Mouse (Mus musculus): ENCODE results near the gene Stn1.
A peak's percentile ranks its signal among the peaks of the same experiment; 100 is the strongest.

The Stn1 gene

GRCm38 (mm10) chr19:47508771-47509281 lies 28.5 kb downstream of the Stn1 start:
- DNase-seq (ENCODE audit: low spot score in 2 of 2) = no peak

GRCm38 (mm10) chr19:47508191-47508590 lies 29.1 kb downstream of the Stn1 start:
- DNase-seq (ENCODE audit: low spot score in 2 of 2) = no peak

- peak; percentile 51 to 64 for DNase-seq (ENCODE audit: low spot score in 2 of 2)
Observed at GRCm38 (mm10) chr19:47507128-47508121, 29.9 kb downstream of the Stn1 start.

GRCm38 (mm10) chr19:47503625-47504024 lies 33.7 kb downstream of the Stn1 start:
- DNase-seq (ENCODE audit: low spot score in 2 of 2) = peak; percentile 26 to 47

GRCm38 (mm10) chr19:47502563-47502962 lies 34.7 kb downstream of the Stn1 start:
- DNase-seq (ENCODE audit: low spot score in 2 of 2) = no peak

GRCm38 (mm10) chr19:47500389-47501011 lies 36.8 kb downstream of the Stn1 start:
- no peak for DNase-seq (ENCODE audit: low spot score in 2 of 2)

GRCm38 (mm10) chr19:47499841-47500240 lies 37.5 kb downstream of the Stn1 start:
- DNase-seq (ENCODE audit: low spot score in 2 of 2) = no peak

GRCm38 (mm10) chr19:47498942-47499341 lies 38.4 kb downstream of the Stn1 start:
- no peak for DNase-seq (ENCODE audit: low spot score in 2 of 2)

- DNase-seq (ENCODE audit: low spot score in 2 of 2) = no peak
Observed at GRCm38 (mm10) chr19:47497736-47498135, 39.6 kb downstream of the Stn1 start.

GRCm38 (mm10) chr19:47497313-47497712 lies 40.0 kb downstream of the Stn1 start:
- DNase-seq (ENCODE audit: low spot score in 2 of 2) = no peak

- DNase-seq (ENCODE audit: low spot score in 2 of 2) = no peak
Observed at GRCm38 (mm10) chr19:47493017-47493997, 44.0 kb downstream of the Stn1 start.

GRCm38 (mm10) chr19:47492422-47492821 lies 44.9 kb downstream of the Stn1 start:
- no peak for DNase-seq (ENCODE audit: low spot score in 2 of 2)

- DNase-seq (ENCODE audit: low spot score in 2 of 2) = no peak
Observed at GRCm38 (mm10) chr19:47491853-47492252, 45.5 kb downstream of the Stn1 start.

GRCm38 (mm10) chr19:47489233-47489632 lies 48.1 kb downstream of the Stn1 start:
- no peak for DNase-seq (ENCODE audit: low spot score in 2 of 2)

- DNase-seq (ENCODE audit: low spot score in 2 of 2) = no peak
Observed at GRCm38 (mm10) chr19:47488250-47488649, 49.1 kb downstream of the Stn1 start.

- DNase-seq (ENCODE audit: low spot score in 2 of 2) = no peak
Observed at GRCm38 (mm10) chr19:47487572-47487971, 49.7 kb downstream of the Stn1 start.

GRCm38 (mm10) chr19:47485997-47486566 lies 51.2 kb downstream of the Stn1 start:
- DNase-seq (ENCODE audit: low spot score in 2 of 2) = no peak

- DNase-seq (ENCODE audit: low spot score in 2 of 2) = no peak
Observed at GRCm38 (mm10) chr19:47484110-47484509, 53.2 kb downstream of the Stn1 start.

GRCm38 (mm10) chr19:47483346-47483745 lies 54.0 kb downstream of the Stn1 start:
- DNase-seq (ENCODE audit: low spot score in 2 of 2) = no peak

GRCm38 (mm10) chr19:47473453-47473852 lies 63.9 kb downstream of the Stn1 start:
- DNase-seq (ENCODE audit: low spot score in 2 of 2) = no peak

GRCm38 (mm10) chr19:47472881-47473400 lies 64.4 kb downstream of the Stn1 start:
- DNase-seq (ENCODE audit: low spot score in 2 of 2) = no peak
